Mouse (Mus musculus) heart, adult 8-10 months (tissue): Measurements from ENCODE around the gene Gm20736. TPM values are rescaled to one million over a fixed set of nuclear protein-coding genes. Genes with fewer than 3 reads are reported as not detected.
"Not testable (repeated sequence)": the region's sequence is repeated elsewhere in the genome, so short reads cannot be mapped to it uniquely, and the experiment has no call there.

ENCODE experiments used
- DNase-seq: peaks from one replicate; pipeline ENCODE4 v3.0.0; 2022; ENCODE audit warnings: low spot score
- total RNA-seq, 4 experiments: library from RNA; stranded (reverse); gene quantifications; 2 replicates each; pipeline ENCODE4 v1.2.4; 2022

The Gm20736 gene
- not detected for total RNA-seq

- DNase-seq = not testable (repeated sequence)
These were observed at the start of gene Gm20736 for GRCm38 (mm10) chrY:65377390-65377789. Gene Gm20736, plus strand, starts transcription at chrY:65377690.

Other genes with a start within 250 kb of the Gm20736 start
- not detected for gene Gm20924, start 170.2 kb upstream of the Gm20736 start, total RNA-seq